Mouse (Mus musculus) layer of hippocampus, adult 9-11 months (tissue): ENCODE measurements at regions not wholly inside any gene's neighbourhood (a gene's known extent, or its start where the extent isn't known, plus 50 kb on each side); places are given as distances from the start of the nearest gene placed in this dataset.
A peak's percentile ranks its signal among the peaks of the same experiment; 100 is the strongest.

Experiments
- DNase-seq: peaks from one replicate; pipeline ENCODE4 v3.0.0; 2022

GRCm38 (mm10) chr14:72942571-72942970 lies 106.3 kb downstream of the Cysltr2 start:
- no peak for DNase-seq

- DNase-seq = no peak
Measured at GRCm38 (mm10) chr14:72939067-72939393, 109.9 kb downstream of the Cysltr2 start.

- no peak for DNase-seq
Measured at GRCm38 (mm10) chr14:72938382-72939066, 110.4 kb downstream of the Cysltr2 start.

GRCm38 (mm10) chr14:72933598-72933997 lies 115.3 kb downstream of the Cysltr2 start:
- DNase-seq = no peak

- DNase-seq = peak; percentile 3
Measured at GRCm38 (mm10) chr14:72932296-72932695, 116.6 kb downstream of the Cysltr2 start.

- DNase-seq = no peak
Measured at GRCm38 (mm10) chr14:72901171-72901926, 147.6 kb downstream of the Cysltr2 start.

- no peak for DNase-seq
Measured at GRCm38 (mm10) chr14:72899630-72900029, 149.3 kb downstream of the Cysltr2 start.

- DNase-seq = no peak
Measured at GRCm38 (mm10) chr14:72892316-72892715, 156.6 kb downstream of the Cysltr2 start.

- no peak for DNase-seq
Measured at GRCm38 (mm10) chr14:72889663-72890062, 159.3 kb downstream of the Cysltr2 start.

- no peak for DNase-seq
Measured at GRCm38 (mm10) chr14:72887470-72888071, 161.3 kb downstream of the Cysltr2 start.

GRCm38 (mm10) chr14:72886935-72887369 lies 162.0 kb downstream of the Cysltr2 start:
- DNase-seq = no peak

GRCm38 (mm10) chr14:72885824-72886223 lies 163.1 kb downstream of the Cysltr2 start:
- DNase-seq = no peak

- DNase-seq = no peak
Measured at GRCm38 (mm10) chr14:72884561-72884960, 164.4 kb downstream of the Cysltr2 start.

- no peak for DNase-seq
Measured at GRCm38 (mm10) chr14:72877132-72877531, 167.3 kb upstream of the Fndc3a start.

- DNase-seq = no peak
Measured at GRCm38 (mm10) chr14:72873494-72873893, 163.7 kb upstream of the Fndc3a start.

GRCm38 (mm10) chr14:72869188-72869749 lies 159.5 kb upstream of the Fndc3a start:
- peak; percentile 40 for DNase-seq

GRCm38 (mm10) chr14:72866896-72867295 lies 157.1 kb upstream of the Fndc3a start:
- DNase-seq = no peak

- no peak for DNase-seq
Measured at GRCm38 (mm10) chr14:72865531-72865930, 155.7 kb upstream of the Fndc3a start.

- no peak for DNase-seq
Measured at GRCm38 (mm10) chr14:72864792-72865191, 155.0 kb upstream of the Fndc3a start.

- no peak for DNase-seq
Measured at GRCm38 (mm10) chr14:72864130-72864529, 154.3 kb upstream of the Fndc3a start.

GRCm38 (mm10) chr14:72862806-72863526 lies 153.2 kb upstream of the Fndc3a start:
- no peak for DNase-seq

GRCm38 (mm10) chr14:72854226-72854625 lies 144.4 kb upstream of the Fndc3a start:
- no peak for DNase-seq

GRCm38 (mm10) chr14:72853104-72853503 lies 143.3 kb upstream of the Fndc3a start:
- DNase-seq = no peak
